Mouse (Mus musculus): ENCODE measurements around the gene Creld1.
A peak's percentile ranks its signal among the peaks of the same experiment; 100 is the strongest.

Gene Creld1

DNA sequence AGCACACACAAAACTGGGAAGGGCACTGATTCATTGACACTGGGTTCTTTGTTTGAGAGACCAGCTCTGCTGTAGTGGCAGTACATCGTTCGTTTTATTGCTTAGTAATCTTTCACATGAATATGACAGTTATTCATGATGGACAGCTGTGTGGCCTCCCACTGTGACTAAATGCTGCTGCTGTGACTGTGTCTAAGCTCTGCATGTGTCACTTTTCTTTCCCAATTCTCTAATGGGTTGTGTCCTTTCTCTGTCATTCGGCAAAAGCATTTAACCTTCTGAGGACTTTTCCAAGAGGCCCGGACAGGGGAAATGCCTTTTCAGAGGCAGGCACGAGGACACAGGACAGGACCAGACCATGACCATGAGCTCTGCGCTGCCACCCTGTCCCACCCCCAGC, 30.8 kb downstream of the Creld1 start:
- no peak for DNase-seq

DNA sequence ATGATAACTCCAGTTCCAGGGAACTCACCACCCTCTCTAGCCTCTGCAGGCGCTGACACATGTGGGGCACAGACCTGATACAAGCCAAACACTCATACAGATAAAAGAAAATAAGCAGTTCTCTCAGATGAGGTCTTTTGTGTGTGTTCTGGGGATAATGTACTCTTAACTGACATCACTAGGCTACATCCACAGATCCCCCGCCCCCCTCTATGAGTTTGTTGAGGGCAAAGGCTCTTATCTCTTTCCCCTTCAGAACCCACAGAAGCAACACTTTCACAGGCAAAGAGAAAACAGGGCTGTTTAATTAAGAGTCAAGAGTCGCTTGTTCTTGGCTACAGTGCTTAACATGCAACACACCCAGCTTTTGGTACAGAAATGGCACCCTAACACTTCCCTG, 31.5 kb downstream of the Creld1 start:
- DNase-seq: no peak

DNA sequence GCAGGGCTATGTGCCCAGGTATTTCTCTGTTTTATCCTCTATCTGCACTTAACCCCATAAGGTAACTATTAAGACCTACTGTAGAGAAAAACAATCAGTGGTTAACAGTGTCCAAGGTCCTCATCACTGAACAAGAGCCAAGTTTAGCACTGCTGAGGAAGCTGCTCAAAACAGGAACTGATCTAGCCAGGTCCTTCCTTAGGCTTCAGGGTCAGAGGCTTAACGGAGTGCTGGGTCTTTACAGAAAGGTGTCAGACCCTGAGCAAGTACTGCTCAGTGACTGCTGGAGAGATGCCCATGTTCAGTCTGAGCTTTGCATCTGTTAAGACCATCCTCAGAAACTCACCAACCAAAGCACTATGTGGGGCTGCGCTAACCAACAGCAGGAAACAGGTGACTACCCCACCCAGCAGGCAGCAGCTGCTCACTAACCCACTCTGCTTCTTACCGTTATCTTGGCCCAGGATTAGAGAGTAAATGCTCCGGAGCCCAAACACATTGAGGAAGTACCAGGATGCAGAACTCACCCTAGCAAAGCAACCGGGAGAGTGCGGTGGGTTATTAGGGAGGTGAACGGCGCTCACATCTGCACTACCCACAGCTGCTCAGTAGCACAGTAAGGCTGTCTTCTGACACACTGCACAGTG, 34.5 kb downstream of the Creld1 start:
- no peak for DNase-seq

GRCm38 (mm10) chr6:113522310-113522709, 39.2 kb downstream of the Creld1 start:
- DNase-seq: no peak

DNA sequence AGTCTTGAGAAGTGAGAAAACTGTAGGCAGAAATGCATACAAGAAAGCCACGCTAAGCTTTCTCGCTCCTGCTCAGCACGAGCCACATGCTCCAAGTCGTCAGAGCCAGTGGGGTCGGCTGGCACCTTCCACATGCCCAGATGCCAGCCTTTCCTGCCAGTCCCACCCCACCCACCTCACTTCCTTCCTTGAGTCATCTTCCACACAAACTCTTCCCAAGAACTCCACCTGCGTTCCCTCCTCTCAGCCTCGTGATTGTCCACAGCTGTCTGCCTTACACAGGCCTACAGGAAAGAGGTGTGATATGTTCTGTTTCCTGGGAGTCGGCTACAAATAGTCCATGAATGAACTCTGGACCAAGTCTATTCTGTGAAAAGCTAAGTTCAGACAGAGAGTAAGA, 40.3 kb downstream of the Creld1 start:
- no peak for DNase-seq

GRCm38 (mm10) chr6:113530932-113531839, 48.1 kb downstream of the Creld1 start, which contains the start of the genes Emc3 and Fancd2:
Emc3 (minus strand) TSS chr6:113531652.
Fancd2 (plus strand) TSS chr6:113531682.
- DNase-seq: peak; percentile 94

DNA sequence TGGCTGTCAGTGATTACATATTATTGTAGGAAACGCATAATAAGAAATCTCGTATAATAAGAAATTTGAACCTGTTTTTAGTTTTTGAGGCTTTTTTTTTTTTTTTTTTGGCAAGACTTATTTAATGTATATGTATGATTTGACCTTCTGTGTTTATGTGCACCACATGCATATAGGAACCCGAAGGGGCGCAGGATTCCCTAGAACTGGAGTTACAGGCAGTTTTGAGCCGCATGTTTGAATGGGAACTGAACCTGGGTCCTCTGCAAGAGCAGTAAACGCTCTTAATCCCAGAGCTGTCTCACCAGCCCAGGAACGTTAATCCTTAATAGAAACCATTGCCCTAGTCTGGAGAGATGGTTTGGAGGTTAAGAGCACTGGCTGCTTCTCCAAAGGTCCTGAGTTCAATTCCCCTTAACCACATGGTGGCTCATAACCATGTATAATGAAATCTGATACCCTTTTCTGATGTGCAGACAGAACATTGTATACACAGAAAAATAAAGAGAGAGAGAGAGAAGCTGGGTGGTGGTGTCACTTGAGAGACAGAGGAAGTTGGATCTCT, 48.8 kb downstream of the Creld1 start:
- DNase-seq: peak; percentile 2

DNA sequence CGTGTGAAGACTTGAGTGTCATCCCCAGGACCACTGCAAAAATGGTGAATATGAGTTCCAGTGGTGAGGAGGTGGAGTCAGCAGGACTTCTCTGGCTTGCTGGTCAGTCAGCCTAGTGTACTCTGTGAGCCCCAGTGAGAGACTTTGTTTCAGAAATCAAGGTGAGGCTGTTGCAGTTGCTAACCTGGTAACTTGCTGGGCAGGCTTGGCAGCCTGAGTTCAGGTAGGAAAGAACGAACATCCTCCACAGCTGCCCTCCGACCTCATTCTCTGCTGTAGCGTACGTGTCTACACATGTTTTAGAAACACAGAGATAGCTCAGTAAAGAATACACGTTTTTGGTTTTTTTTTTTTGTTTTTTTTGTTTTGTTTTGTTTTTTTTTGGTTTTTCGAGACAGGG, 51.8 kb downstream of the Creld1 start:
- DNase-seq: no peak

DNA sequence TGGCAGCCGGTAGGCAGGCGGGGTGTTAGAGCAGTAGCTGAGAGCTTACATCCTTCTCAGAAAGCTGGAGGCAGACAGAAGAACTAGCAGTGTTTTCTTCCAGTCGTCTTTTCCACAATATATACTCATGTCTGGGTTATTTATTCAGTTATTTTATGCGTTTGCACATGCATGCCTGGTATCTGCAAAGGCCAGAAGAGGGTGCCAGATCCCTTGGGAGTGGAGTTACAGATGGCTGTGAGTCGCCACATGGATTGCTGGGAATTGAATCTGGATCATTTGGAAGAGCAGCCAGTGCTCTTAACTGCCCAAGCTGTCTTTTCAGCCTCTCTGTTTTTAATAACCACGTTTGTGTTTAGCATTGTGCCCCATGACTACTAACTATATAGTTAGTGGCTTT, 58.5 kb downstream of the Creld1 start:
- no peak for DNase-seq

Data from kidney, postnatal 14 days (tissue).